Mouse (Mus musculus) kidney, postnatal 14 days (tissue): ENCODE data around the gene Pkp4.
"Not testable (repeated sequence)": the region's sequence is repeated elsewhere in the genome, so short reads cannot be mapped to it uniquely, and the experiment has no call there.

Source experiments
- DNase-seq: peaks from one replicate; pipeline ENCODE4 v3.0.0; 2022; ENCODE audit warnings: mixed read lengths

Pkp4 gene

DNA sequence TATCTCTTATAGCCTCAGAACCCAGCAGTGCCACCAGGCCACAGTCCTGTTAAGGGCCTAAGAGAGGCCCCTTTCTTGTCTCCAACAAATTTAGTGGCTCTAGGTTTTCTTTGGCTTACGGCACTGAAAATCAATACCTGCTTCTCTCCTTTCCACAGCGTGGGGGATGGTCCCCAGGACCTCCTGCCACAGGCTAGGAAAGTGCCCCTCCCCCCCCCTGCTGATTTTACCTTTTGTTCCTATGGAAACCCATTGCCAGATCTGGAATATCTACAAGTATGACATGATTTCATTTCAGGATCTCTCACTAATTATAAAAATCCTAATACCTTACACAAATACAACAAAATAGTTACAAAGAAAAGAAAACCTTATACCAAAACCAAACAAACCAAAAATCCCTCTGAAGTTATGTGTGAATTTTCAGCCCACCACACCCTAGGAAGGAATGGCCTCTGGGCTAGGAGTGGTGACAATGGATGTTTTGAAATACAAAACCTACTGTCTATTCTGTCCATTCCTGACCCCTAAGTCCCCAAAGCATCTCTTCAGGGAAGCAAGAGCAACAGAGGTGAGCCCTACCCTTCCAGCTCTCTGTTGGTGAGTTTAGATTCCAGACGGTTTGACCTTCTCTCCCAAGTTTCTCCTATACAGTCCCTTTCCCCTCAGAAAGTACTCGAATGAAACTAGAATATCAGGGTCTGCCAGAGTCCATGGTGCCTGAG, 224.7 kb downstream of the Pkp4 start:
- DNase-seq, result no peak

DNA sequence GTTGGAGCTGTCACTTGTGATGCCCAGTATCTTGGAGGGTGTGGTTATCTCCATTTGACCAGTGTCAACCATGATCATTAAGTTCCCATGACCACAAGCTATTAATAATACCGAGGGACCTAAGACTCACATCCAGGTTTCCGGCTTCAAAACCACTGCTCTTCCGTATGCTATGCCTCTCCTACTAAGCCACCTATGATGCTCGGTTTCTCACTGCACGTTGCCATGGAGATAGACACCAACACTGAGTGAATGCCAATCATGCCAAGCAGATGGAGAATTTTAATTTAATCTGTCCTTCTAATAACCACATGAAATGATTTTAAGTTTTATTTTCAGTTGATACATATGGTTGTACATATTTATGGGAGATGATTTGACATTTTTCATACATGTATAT, 229.3 kb downstream of the Pkp4 start:
- no peak for DNase-seq

GRCm38 (mm10) chr2:59393177-59393576, 232.5 kb downstream of the Pkp4 start:
- no peak for DNase-seq

DNA sequence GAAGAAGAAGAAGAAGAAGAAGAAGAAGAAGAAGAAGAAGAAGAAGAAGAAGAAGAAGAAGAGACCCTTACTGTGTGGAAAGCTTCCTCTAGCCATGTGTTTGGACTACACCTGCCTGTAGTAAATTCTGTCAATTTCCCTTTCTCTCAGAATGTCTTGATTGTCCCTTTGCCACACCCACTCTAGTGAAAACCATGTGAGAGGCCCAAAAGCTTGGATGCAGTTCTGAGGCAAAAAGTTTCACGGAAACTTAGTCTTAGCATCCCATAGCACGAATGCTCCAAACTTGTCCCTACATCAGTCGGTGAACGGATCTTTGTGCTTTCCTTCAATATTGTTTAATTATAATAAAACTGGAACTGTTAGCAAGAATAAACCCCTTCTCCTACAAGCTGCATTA, 234.0 kb downstream of the Pkp4 start:
- DNase-seq, result no peak

DNA sequence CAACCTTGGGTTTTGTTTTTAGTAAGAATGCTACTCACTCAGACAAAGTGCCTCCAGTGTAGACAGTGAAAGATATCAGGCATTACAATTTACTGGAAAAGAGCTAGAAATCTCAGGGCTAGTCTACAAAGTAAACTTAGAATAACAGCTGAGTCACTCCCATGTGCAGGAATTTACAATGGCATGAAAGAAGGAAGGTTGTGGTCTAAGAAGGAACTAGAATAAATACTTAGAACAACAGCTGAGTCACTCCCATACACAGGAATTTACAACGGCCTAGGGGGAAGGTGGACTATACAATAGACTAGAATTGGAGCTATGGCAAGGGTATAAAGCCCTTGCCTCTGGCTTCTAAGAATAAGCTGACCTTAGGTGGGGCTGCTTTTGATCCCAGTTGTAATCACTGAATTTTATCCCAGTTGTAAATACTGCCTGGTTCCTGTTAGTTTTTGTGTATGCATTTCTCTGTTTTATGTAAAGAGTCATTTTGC, 234.6 kb downstream of the Pkp4 start:
- not testable (repeated sequence) for DNase-seq

GRCm38 (mm10) chr2:59396555-59396954, 235.9 kb downstream of the Pkp4 start:
- DNase-seq, result no peak

DNA sequence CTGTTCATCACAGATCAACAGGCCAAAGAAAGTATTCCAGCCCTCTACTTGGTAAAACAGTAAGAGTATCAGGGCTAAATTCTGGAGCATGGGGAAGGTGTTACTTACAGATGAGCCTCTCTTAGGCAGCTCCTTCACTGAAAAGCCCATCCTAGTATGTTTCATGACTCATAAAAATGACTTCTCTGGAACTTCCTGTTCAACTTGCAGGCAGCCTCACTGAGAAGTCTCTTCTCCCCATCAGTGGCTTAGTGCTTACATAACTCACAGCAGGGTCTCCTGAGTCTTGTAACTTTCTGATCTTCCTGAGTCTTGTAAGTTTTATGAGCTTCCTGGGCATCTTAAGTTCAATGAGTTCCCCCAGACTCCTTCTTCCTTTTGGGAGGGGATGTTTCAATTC, 236.9 kb downstream of the Pkp4 start:
- DNase-seq, result no peak

GRCm38 (mm10) chr2:59400901-59401378, 240.3 kb downstream of the Pkp4 start:
- peak; percentile 29 for DNase-seq

DNA sequence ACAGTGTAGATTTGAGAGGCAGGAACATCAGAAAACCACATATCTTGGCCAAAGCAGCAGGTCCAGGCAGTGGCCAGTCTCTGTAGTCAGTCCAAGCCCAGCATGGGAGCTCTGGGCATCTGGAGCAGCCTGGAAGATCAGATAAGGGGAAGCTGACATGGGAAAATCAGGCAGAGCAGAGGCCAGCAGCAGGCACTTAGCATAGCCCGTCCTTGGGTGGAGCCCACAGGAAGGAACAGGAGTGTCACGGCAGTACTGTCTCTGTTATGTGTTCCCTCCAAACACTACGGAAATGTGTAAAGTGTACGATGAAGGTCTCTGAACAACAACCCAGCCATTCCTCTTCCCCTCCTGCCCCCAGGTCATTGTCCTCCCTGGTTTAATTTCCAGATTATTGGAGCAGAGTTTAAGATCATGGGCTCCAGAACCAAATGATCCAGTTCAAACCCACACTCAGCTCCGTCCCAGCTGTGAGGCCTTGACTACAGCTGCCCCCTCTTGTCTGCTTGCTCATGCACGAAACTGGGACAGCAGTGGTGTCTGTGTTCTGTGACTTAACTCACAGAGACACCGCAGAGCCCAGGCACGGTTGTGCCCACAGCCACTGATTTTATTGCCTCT, 241.3 kb downstream of the Pkp4 start:
- DNase-seq, result peak; percentile 61

DNA sequence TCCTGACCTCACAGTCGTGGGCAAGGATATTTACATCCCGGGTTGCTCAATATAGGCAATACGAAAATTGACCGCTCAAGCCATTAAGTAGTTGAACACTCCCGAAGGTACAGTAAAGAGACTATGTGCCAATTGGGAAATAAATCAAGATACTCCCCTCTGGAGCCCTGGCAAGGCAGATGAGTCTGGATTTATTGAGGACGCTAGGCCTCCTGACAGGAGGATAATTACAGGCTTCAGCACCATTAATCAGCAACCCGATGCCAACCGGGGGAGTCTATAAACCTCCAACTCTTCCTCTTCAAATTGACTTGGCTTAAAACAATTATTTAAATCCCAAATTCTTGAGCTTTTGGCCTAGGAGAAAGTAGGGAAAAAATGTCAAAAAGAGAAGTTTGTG, 243.4 kb downstream of the Pkp4 start:
- DNase-seq, result no peak
